Mouse (Mus musculus) heart, embryonic 14.5 days (tissue): ENCODE results near the gene Tm9sf1. TPM values are rescaled to one million over a fixed set of nuclear protein-coding genes. Genes with fewer than 3 reads are reported as not detected.

Source experiments
- ATAC-seq: fragments of 200-750 bp; cut with Nextera tagmentation; 2 replicates; pipeline ENCODE4 v1.8.0; 2017; ENCODE audit warnings: low read depth, moderate TSS enrichment; ENCODE audit not compliant: insufficient number of reproducible peaks, insufficient read depth, low FRiP score
- H3K27ac ChIP-seq, 2 experiments: fragments of 200-500 bp in 1 of 2; fragments of 300-500 bp in 1 of 2; sonication (generic) in 1 of 2; replicated peaks in 1 of 2; 2 replicates each; pipeline ENCODE4 v1.5.1; 2012 to 2014; ENCODE audit warnings: low read depth in 2 of 2, low read length in 2 of 2, control low read depth in 1 of 2, mild to moderate bottlenecking in 1 of 2, mixed read lengths in 1 of 2; ENCODE audit not compliant: control insufficient read depth in 1 of 2, insufficient read depth in 1 of 2
- H3K27me3 ChIP-seq: fragments of 300-500 bp; sonication (generic); 2 replicates; pipeline ENCODE4 v1.6.1; 2014; ENCODE audit warnings: mild to moderate bottlenecking, low read length, control low read depth; ENCODE audit not compliant: control insufficient read depth, insufficient read depth
- H3K36me3 ChIP-seq: fragments of 300-500 bp; sonication (generic); 2 replicates; pipeline ENCODE4 v1.6.1; 2014; ENCODE audit warnings: mild to moderate bottlenecking, control low read depth, low read length, mixed read lengths; ENCODE audit not compliant: control insufficient read depth, insufficient read depth
- H3K4me1 ChIP-seq, 2 experiments: fragments of 200-500 bp in 1 of 2; fragments of 300-500 bp in 1 of 2; sonication (generic) in 1 of 2; 2 replicates each; pipeline ENCODE4 v1.6.1; 2012 to 2014; ENCODE audit warnings: low read length in 2 of 2, control low read depth in 1 of 2, mixed read lengths in 1 of 2; ENCODE audit not compliant: control insufficient read depth in 2 of 2, insufficient read depth in 2 of 2
- H3K4me2 ChIP-seq: fragments of 300-500 bp; sonication (generic); 2 replicates; pipeline ENCODE4 v1.6.1; 2014; ENCODE audit warnings: mild to moderate bottlenecking, low read length
- H3K4me3 ChIP-seq, 2 experiments: fragments of 200-500 bp in 1 of 2; fragments of 300-500 bp in 1 of 2; sonication (generic) in 1 of 2; 2 replicates each; pipeline ENCODE4 v1.5.1; 2012 to 2014; ENCODE audit warnings: low read length in 2 of 2, mild to moderate bottlenecking in 2 of 2, control low read depth in 1 of 2, low read depth in 1 of 2, moderate library complexity in 1 of 2; ENCODE audit not compliant: control insufficient read depth in 1 of 2, insufficient read depth in 1 of 2
- H3K9ac ChIP-seq: fragments of 300-500 bp; sonication (generic); 2 replicates; pipeline ENCODE4 v1.6.1; 2014; ENCODE audit warnings: mild to moderate bottlenecking, low read length
- H3K9me3 ChIP-seq: fragments of 300-500 bp; sonication (generic); 2 replicates; pipeline ENCODE4 v1.6.1; 2016; ENCODE audit warnings: low read length, control low read depth; ENCODE audit not compliant: control insufficient read depth
- WGBS: fragments of 180-500 bp; shearing (Covaris S2); extraction: QIAGEN DNeasy Blood & Tissue Kit; methylation state at CpG from one replicate; pipeline ENCODE4 v1.1.7; 2014; 5-methylcytosine and 5-hydroxymethylcytosine counted together
- polyA plus RNA-seq: library from polyadenylated mRNA; unstranded; fragments of >200 nt; fragmentation: Nextera tagmentation; extraction: Ambion mirVana; gene quantifications from 2 replicates; pipeline ENCODE4 v1.2.1, GENCODE M21; 2014

Gene Tm9sf1
- polyA plus RNA-seq, 1 experiment from 2014 or later, result 86.6 TPM

DNA sequence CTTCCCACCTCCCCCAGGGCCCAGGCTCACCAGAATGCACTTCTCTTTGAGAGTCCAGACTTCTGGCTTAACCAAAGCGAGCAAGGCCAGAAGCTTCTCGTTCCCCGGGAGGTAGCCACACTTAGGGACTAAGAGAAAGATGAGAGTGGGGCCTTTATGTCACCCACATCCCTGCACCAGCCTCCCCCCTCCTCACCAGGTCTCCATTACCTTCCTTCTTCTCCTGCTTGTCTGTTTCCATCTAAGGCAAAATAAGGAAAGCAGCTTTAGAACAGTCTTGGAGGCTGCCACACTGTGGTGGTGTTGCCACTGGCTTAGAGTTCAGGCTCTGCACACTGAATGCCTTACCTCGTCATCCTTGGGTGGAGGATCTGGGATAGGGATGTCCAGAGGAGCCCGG, 54.3 kb downstream of the Tm9sf1 start:
- Histone ChIP-seq H3K4me3 (no peak overlapping the region), H3K4me1 (peaks cover 10 to 30% of the 10 kb centered on the region in 2 experiments), H3K27ac (no peak overlapping the region), H3K27me3 (no peaks in the 10 kb centered on the region), H3K9me3 (no peaks in the 10 kb centered on the region), H3K36me3 (peaks cover 33% of the 10 kb centered on the region), H3K4me2 (no peak overlapping the region), H3K9ac (no peak overlapping the region)
- WGBS, result 94% methylated on average over 5 of the region's 5 CpGs
- no peak for ATAC-seq

DNA sequence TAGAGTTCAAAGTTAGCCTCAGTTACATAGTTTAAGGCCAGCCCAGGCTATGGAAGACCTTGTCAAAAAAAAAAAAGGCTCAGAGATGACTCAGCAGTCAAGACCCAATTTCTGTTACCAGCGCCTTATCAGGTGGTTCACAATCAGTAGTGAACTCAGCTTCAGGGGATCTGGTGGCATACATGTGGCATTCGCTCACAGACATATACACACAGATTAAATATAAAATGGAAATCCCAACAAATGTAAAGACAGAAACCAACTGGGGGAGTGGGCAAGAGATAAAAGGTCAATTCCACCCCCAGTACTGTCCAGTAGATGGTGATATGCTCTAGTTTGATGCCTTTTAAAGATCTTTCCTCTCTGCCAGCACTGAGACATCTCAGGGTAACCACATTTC, 57.5 kb downstream of the Tm9sf1 start:
- no peak overlapping the region for H3K9ac ChIP-seq
- H3K4me3 ChIP-seq, result no peak overlapping the region
- no peak overlapping the region for H3K27ac ChIP-seq
- peaks cover 5 to 19% of the 10 kb centered on the region in 2 experiments for H3K4me1 ChIP-seq
- H3K27me3 ChIP-seq, result no peaks in the 10 kb centered on the region
- H3K36me3 ChIP-seq, result peaks cover 35% of the 10 kb centered on the region
- ATAC-seq, result no peak
- no peaks in the 10 kb centered on the region for H3K9me3 ChIP-seq
- 75% methylated on average over 2 of the region's 2 CpGs for WGBS
- no peak overlapping the region for H3K4me2 ChIP-seq

Other genes starting within 250 kb of the Tm9sf1 start
- gene Dhrs4, start 165.0 kb downstream of the Tm9sf1 start, polyA plus RNA-seq, result 43.4 and 54.1 TPM in 2 replicates
- 1.6 and 2.9 TPM in 2 replicates for gene Carmil3, start 153.2 kb downstream of the Tm9sf1 start, polyA plus RNA-seq
- gene Cpne6, start 133.4 kb downstream of the Tm9sf1 start, polyA plus RNA-seq, result 0.12 and 0.36 TPM in 2 replicates
- gene Nrl, start 118.8 kb downstream of the Tm9sf1 start, polyA plus RNA-seq, result not detected in 2 replicates
- 35.1 TPM in 2 replicates for gene Pck2, start 103.5 kb downstream of the Tm9sf1 start, polyA plus RNA-seq
- 68.1 and 74.1 TPM in 2 replicates for gene Dcaf11, start 83.8 kb downstream of the Tm9sf1 start, polyA plus RNA-seq
- not detected in 2 replicates for gene A730061H03Rik, start 83.4 kb downstream of the Tm9sf1 start, polyA plus RNA-seq
- gene Fitm1, start 68.2 kb downstream of the Tm9sf1 start, polyA plus RNA-seq, result 97.6 and 102 TPM in 2 replicates
- gene Psme1, start 65.7 kb downstream of the Tm9sf1 start, polyA plus RNA-seq, result 224 and 250 TPM in 2 replicates
- 22.6 and 22.7 TPM in 2 replicates for gene Emc9, start 58.5 kb downstream of the Tm9sf1 start, polyA plus RNA-seq
- gene Psme2, start 52.7 kb downstream of the Tm9sf1 start, polyA plus RNA-seq, result 225 and 229 TPM in 2 replicates
- gene Rnf31, start 52.1 kb downstream of the Tm9sf1 start, polyA plus RNA-seq, result 12.7 and 13.1 TPM in 2 replicates
- 9.8 and 10.1 TPM in 2 replicates for gene Irf9, start 40.2 kb downstream of the Tm9sf1 start, polyA plus RNA-seq
- 7.1 and 10.2 TPM in 2 replicates for gene Rec8, start 25.8 kb downstream of the Tm9sf1 start, polyA plus RNA-seq
- gene Ipo4, start 7.8 kb downstream of the Tm9sf1 start, polyA plus RNA-seq, result 65.7 and 68.4 TPM in 2 replicates
- gene Gm49378, start 5.9 kb downstream of the Tm9sf1 start, polyA plus RNA-seq, result 1.8 and 2.5 TPM in 2 replicates
- 0.35 and 0.46 TPM in 2 replicates for gene Tssk4, start 6.4 kb upstream of the Tm9sf1 start, polyA plus RNA-seq
- 99.2 and 100 TPM in 2 replicates for gene Mdp1, start 16.7 kb upstream of the Tm9sf1 start, polyA plus RNA-seq
- gene Gmpr2, start 28.1 kb upstream of the Tm9sf1 start, polyA plus RNA-seq, result 40.6 and 40.9 TPM in 2 replicates
- 511 and 563 TPM in 2 replicates for gene Nedd8, start 28.3 kb upstream of the Tm9sf1 start, polyA plus RNA-seq
- gene Tinf2, start 38.0 kb upstream of the Tm9sf1 start, polyA plus RNA-seq, result 28.7 and 31.6 TPM in 2 replicates
- gene Tgm1, start 70.1 kb upstream of the Tm9sf1 start, polyA plus RNA-seq, result 0.13 and 0.14 TPM in 2 replicates
- gene Rabggta, start 78.5 kb upstream of the Tm9sf1 start, polyA plus RNA-seq, result 20.1 and 20.5 TPM in 2 replicates
- gene Dhrs1, start 101.9 kb upstream of the Tm9sf1 start, polyA plus RNA-seq, result 59.8 and 70.6 TPM in 2 replicates
- 21.3 and 25.2 TPM in 2 replicates for gene Nop9, start 101.9 kb upstream of the Tm9sf1 start, polyA plus RNA-seq
- 1.5 and 1.6 TPM in 2 replicates for gene Cideb, start 114.7 kb upstream of the Tm9sf1 start, polyA plus RNA-seq
- gene Ltb4r2, start 117.6 kb upstream of the Tm9sf1 start, polyA plus RNA-seq, result 0.24 and 0.27 TPM in 2 replicates
- 0.28 and 0.62 TPM in 2 replicates for gene Ltb4r1, start 122.2 kb upstream of the Tm9sf1 start, polyA plus RNA-seq
- 14.8 and 17.7 TPM in 2 replicates for gene Adcy4, start 140.3 kb upstream of the Tm9sf1 start, polyA plus RNA-seq
- 13.6 and 16.1 TPM in 2 replicates for gene Ripk3, start 145.1 kb upstream of the Tm9sf1 start, polyA plus RNA-seq
- 7.6 and 11.0 TPM in 2 replicates for gene Nfatc4, start 179.3 kb upstream of the Tm9sf1 start, polyA plus RNA-seq
- gene Nynrin, start 210.2 kb upstream of the Tm9sf1 start, polyA plus RNA-seq, result 11.0 and 12.4 TPM in 2 replicates
- 0.24 and 0.61 TPM in 2 replicates for gene Cbln3, start 240.6 kb upstream of the Tm9sf1 start, polyA plus RNA-seq
- 5.7 and 6.1 TPM in 2 replicates for gene Khnyn, start 241.1 kb upstream of the Tm9sf1 start, polyA plus RNA-seq